Mouse (Mus musculus) CH12F3 (cell line): Measurements from ENCODE around the gene Magi1.

ENCODE experiments used
- in situ Hi-C: fragments of 300-500 bp; cut with MboI; formaldehyde crosslinking; loops from 2 replicates; pipeline ENCODE4 v1.14.3; 2020; ENCODE audit warnings: low sequenced_read_pairs

The Magi1 gene

DNA sequence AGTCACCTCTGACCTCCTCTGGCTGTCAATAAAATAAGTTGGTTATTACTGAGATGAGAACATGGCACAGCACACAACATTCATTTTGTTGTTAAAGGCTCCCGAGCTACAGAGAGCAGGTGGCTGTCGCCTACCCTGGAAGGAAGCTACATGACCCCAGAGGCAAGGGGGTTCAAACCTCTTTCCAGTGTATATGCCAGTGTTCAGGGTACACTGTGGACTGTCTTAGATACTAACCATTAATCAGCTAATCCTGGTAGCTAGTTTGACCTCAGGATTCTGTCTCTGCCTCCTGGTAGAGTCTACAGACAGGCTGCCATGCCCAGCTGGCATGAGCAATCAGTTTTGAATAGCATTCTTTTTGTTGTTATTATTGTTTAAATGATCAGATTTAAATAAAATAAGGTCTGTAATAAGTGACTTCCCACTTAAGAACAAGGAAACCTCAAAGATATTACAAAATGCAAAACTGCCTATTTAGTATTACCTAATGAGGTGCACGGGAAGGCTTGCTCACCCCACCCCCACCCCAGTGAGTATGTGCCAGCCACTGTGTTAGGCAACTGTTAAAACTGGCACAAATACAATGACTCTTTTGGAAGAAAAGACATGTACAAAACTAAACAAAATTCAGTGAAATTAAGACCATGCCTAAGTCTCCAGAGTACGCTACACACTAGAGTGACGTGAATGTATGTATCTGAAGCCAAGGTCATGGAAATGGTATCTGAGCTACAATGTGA is 513.3 kb downstream of the Magi1 start:
- in situ Hi-C loops = no loop called here

DNA sequence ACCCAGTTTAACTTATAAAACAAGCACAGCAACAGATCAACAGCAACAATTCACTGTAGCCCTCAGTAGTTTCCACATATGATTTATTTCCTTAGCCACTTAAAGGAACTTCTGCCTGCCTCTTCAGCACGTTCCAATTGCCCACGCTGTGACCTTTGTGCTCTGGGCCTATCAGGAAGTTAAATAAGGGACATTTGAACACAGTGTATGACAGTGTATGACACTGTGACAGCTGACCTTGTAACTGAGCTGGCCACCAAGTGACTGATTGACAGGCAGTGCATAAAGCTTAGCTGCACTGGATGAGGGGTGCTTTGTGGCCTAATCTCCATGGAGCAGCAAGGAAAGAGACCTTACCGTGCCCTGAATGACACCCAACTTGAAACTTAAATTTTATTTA is 525.6 kb downstream of the Magi1 start:
- in situ Hi-C loops = no loop called here

DNA sequence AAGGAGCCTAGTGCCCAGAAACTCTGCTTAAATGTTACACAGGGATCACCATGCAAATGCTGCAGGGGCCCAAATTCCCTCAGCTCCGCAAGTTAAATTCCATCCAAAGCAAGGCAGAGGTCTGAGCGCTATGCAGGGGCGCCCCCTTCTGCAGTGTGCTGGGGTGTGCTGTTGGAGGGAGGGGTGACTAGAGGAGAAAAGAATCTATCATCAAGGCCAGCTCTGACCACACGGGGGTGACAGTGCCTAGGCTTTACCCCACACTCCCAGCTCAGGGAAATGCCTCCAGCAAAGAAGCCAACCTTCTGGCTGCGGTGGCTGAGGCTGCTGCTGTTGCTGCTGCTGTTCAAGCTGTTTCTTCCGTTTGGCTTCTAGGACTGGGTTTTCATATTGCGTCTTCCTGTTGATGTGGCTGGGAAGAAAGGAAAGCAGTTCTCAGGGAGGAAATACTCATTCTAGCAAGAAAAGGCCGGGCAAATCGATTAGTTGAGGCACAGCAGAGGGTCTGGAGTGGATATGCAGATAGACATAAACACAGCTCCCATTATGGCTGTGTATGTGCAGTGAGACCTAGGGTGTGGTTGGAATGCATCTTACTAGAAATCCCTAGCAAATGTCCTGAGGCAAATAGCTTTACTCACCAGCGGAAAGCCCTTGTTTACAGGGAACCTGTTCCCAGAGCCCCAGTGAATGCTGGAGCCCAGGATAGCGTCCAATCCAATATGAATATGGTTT is 526.2 kb downstream of the Magi1 start:
- in situ Hi-C loops = no loop called here

GRCm38 (mm10) chr6:93743145-93743544 is 540.6 kb downstream of the Magi1 start:
- in situ Hi-C loops = no loop called here

- in situ Hi-C loops = no loop called here
These were observed 543.9 kb downstream of the Magi1 start for GRCm38 (mm10) chr6:93739786-93740185.

DNA sequence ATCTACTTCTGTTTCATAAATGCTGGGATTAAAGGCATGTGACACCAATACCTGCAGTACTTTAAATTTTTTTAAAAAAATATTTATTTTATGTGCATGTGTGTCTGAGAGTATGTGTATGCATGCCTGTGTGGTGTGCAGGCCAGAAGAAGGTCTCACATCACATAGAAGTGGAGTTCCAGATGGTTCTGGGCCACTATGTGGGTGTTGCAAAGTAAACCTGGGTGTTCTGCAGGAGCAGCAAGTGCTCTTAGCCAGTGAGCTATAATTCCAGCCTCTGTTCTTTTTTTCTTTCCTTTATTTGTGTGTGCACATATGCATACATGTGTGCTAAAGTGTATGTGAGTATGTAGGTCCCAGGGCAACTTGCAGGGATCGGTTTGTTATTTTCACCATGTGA is 546.6 kb downstream of the Magi1 start:
- in situ Hi-C loops = no loop called here

GRCm38 (mm10) chr6:93736071-93736470 is 547.6 kb downstream of the Magi1 start:
- in situ Hi-C loops = no loop called here

GRCm38 (mm10) chr6:93733800-93734199 is 549.9 kb downstream of the Magi1 start:
- in situ Hi-C loops = no loop called here

- in situ Hi-C loops = no loop called here
These were observed 554.0 kb downstream of the Magi1 start for GRCm38 (mm10) chr6:93729702-93730101.

DNA sequence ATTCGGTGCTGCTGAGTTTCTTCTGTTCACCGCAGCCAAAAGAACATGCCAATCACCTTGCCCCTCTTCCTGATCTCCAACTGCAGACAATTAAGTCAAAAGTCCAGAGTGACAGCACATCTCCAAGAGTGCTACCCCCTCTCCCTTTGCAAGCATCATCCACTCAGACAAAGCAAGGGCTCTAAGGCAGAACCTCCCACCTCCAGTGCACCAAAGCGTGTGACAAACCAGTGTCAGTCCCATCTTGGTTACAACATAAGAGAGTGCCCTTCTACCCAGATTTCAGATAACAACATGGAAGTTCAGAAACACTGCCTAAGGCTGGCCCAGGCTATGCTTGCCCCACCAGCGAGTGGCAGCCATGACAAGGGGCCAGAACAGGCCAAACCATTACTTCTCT is 554.9 kb downstream of the Magi1 start:
- in situ Hi-C loops = no loop called here

- in situ Hi-C loops = no loop called here
These were observed 556.0 kb downstream of the Magi1 start for GRCm38 (mm10) chr6:93727630-93728178.

GRCm38 (mm10) chr6:93726829-93727455 is 556.8 kb downstream of the Magi1 start:
- in situ Hi-C loops = no loop called here

DNA sequence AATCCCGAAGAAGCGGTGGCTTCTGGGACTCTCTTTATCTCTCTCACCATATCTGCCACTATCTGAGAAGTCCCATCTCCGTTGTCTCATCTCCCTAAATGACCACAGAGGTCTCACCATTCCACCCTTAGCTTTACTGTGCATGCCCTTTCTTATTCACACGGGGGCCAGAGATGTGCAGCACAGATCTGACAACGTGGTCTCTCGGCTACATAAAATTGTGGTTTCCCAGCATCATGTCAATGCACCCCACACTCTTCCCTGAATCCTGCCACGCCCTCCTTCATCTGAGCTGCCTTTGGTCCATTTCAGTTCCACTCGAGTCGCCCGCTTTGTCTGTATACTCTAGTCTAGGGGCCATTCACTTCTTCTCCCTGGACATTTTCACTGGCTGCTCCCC is 557.6 kb downstream of the Magi1 start:
- in situ Hi-C loops = no loop called here

GRCm38 (mm10) chr6:93724749-93725148 is 559.0 kb downstream of the Magi1 start:
- in situ Hi-C loops = no loop called here

- in situ Hi-C loops = no loop called here
These were observed 560.5 kb downstream of the Magi1 start for GRCm38 (mm10) chr6:93723226-93723625.

DNA sequence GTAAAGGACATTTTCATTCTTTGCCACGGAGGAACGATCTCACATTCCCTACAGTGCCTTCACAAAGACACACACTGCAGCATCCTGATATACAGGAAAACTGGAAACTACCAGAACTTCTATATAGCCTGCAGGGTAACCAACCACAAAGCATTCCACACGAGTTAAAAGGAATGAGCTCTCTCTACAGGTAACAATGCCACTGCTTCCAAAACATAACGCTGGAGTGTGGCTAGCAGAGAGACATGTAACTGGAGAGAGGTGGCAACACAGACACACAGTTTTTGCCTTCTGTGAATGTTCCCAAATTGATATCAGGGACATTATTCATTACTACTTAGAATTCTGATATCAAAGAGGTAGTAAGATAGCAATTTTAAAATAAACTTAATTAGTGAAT is 564.2 kb downstream of the Magi1 start:
- in situ Hi-C loops = no loop called here

- in situ Hi-C loops = no loop called here
These were observed 565.3 kb downstream of the Magi1 start for GRCm38 (mm10) chr6:93718385-93718784.

DNA sequence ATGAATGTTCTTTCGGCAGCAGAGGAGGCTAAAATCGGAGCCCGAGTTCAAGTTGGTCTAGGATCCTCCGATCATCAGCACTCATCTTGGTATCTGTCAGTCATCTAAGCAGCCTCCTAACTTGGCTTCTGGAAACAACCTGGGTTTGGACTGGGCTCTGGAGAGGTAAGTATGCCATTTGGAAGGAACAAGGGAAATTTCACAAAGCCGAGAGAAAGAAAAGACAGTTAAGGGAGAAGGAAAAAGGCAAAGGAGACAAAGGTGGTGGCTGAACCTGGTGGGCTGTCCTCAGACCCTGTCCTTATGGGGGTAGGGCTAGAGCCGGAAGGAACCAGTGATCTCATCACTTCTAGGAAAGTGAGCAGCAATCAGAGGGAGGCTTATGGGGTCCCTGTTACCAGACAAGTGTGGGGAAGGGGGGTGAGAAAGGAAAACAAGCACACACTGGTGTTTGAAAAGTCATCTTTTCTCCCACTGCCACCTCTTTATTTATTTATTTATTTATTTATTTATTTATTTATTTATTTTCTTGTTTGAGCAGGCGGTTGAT is 565.8 kb downstream of the Magi1 start:
- in situ Hi-C loops = no loop called here

DNA sequence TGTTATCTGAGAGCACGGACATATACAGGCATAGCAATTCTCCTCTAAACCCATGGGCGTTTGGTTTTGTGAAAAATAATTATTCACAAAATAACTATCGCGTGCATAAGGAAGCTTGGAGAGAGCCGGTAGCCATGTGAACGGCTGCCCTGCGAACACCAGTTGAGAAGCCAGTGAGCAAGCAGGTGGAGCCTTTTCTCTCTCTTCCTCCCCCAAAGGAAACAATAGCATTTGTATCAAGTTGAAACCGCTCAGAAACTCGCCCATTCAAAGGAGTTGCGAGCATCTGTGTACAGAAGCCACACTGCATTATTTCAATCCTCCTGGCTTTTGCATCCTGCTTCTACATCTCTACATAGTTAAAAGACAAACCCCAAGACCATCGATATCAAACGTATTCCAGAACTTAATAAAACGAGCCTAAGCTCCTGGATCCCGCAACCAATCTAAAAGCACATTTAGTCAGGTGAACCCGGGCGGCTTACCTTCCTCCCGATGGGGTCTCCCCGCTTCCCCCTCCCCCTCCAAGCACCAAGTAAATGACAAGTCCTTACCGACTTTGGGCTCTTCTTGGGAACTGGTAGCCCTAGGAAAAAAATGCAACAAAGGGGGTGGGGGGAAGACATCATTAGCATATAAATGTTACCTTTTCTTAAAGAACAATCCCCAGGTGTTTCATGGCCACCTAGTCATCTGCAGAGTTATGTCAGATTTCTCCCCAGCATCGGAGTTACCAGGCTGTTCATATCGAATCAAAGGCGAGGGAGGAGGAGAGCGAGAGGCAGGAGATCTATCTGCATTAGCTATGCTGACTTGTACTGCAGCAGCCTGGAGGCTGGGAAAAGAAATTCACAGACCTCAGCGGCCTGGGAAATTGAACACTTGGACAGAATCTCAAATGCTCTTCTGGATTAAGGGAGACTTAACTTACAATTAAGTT is 566.8 kb downstream of the Magi1 start:
- in situ Hi-C loops = no loop called here
